Mouse (Mus musculus) cerebellum, postnatal 10 days (tissue): ENCODE data around the gene 1700012B07Rik.

Source experiments
- DNase-seq, 2 experiments: peaks; one replicate each; pipeline ENCODE4 v3.0.0; 2021; ENCODE audit warnings: mixed read lengths in 2 of 2

1700012B07Rik gene

DNA sequence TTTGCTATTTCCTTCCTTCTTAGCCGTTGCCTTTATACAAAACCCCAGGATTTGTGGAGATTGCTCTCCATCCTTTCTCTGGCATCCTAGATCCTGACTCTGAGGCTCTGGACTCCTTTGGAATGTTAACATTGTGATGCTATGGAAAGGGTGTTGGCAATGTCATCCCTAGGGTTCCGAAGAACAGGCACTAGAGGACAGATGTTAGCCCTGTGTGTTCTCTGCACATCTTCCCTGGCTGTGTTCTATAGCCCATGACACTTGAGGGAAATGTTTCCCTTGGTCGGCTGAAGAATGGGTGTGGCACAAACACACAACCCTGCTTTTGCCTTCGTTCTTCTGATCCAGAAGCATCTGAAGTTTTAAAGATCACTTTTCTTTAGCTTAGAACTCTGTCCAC, at the start of gene 1700012B07Rik:
Gene 1700012B07Rik, minus strand, starts transcription at position 101 of the 400 bp plus-strand sequence.
- no peak for DNase-seq

DNA sequence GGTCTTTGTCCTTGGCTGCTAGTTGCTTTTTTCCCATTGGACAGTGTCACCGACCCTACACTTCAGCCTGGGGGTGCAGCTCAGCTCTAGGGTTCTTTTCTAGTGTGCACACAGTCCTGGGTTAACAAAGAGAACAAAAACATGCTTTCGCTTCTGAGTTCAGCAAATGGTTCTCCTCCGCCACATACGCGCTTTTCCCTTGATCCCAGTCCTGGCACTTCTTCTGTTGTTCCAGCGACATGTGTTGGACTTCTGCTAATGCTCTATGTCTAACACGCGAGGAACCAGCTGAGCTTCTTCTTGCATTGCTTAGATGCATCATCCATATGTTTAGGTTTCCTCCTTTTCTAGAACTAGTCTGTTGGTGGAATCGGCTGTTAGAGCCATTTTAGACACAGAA, 48.9 kb upstream of the 1700012B07Rik start:
- DNase-seq, result no peak

DNA sequence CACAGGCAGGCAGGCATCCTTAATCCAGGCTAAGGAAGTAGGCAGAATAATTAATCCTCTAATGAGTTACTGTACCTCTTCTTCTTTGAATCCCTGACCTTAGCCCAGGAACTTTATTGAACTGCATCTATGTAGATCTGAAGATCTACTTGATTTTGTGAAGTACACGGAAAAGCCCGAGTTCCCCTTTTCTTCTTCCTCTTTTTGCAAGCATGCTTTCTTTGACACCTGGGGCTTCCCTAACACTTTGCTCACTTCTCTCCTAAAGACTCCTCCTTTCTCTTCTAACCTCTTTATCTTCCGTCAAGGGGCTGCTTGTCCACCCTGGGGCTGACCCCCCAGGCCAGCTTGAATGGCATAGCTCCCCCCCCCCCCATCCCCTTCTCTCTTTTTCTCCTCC, 48.0 kb upstream of the 1700012B07Rik start:
- DNase-seq, result no peak

DNA sequence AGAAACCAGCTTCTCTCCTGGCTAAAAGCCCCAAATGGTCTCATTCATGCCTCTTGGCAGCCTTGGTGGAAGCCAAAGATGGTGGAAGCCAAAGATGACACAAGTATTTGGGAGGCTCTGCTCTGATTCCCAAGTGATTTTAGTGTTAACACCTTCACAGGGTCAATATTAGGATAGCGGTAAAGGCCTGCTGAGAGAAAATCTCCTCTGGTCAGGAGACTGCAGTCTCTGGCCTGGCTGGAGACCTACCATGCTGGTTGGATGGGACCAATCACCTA, 47.6 kb upstream of the 1700012B07Rik start:
- DNase-seq, result no peak

DNA sequence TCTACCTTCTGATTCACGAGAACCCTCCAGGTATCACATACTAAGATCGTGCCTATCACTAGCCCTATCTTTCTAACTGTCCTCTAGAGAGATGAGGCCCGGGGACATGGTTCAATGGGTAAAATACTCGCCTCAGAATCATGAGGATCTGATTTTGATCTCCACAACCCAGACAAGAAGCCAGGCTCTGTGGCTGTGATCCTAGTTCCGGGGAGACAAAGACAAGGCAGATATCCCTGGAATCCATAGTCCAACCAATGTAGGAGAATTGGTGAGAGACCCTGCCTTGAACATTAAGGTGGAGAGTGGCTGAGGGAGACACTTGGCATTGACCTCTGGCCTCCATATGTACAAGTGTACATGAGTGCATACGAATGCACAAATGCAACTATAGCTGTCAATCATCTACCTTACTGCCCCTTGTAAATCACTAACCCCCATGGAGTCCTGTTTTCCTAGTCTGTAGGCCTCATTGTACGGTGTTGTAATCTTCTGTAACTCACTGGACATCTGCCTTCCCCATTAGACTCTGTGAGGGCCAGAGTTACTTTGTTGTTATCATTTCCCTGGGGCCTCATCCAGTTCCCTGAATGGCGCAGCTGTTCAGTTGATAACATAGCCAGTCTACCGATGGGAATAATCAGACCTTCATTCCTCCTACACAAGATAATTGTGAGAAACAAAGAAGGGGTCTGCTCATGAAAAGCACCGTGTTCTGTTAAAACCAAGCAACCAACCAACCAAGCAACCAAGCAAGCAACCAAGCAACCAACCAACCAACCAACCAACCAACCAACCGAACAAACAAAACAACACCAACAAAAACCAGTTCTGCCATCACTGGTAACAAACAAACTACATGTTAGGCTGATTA, 47.0 kb upstream of the 1700012B07Rik start:
- DNase-seq, result no peak

DNA sequence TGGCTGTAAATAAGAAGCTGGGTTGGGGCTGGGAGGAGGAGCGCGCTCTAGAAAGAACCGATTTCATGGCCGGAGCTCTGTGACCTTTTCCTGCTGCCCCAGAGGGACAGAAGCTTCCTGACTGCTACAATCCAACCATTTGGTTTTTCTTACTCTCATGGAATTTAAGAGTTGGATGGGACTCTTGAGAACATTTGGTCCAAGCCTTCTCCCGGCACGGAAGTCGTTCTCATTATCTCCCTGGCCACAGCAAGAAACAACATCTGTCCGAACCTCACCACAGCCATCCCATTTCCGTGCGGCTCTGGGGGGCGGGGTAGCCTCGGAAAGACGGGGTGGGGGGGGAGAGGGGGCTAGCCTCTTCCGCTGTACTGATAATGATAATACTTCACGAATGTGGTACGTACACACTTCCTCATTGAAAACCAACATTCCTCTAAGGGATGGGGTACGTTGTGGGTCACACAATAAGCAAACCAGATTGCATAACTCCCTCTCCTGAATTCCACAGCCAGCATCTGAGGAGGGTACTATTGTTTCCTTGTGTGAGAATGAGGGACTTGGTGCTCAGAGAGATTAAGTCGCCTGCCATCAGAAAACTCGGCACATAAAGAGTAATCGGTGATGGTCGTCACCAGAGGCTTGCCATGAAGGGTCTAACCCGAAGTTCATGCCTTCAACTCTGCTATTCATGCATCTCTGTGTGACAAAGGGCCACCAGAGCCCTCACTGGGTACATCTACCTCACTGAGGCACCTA, 46.2 kb upstream of the 1700012B07Rik start:
- DNase-seq, result no peak

DNA sequence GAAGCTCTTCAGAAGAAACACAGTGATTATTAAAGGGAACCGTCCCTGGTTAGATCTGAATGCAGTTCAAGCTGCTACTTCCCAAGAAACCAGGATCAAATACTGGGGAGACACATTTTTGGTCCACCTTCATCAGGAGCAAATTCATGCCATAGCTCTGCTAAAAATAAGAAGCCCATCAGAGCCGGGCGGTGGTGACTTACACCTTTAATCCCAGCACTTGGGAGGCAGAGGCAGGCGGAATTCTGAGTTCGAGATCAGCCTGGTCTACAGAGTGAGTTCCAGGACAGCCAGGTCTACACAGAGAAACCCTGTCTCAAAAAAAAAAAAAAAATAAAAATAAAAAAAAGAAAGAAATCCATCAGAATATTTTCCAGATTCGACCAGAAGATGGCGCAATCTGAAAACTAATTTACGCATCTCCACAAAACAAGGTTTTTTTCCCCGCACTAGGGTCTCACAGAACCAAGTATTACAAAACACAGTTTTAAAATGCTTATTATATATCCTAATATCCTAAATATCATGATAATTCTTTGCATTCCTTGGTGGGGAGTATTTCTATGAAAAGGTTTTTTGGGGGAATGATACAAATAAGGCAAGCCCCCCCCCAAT, 45.4 kb upstream of the 1700012B07Rik start:
- peak; percentile 63 to 79 for DNase-seq

DNA sequence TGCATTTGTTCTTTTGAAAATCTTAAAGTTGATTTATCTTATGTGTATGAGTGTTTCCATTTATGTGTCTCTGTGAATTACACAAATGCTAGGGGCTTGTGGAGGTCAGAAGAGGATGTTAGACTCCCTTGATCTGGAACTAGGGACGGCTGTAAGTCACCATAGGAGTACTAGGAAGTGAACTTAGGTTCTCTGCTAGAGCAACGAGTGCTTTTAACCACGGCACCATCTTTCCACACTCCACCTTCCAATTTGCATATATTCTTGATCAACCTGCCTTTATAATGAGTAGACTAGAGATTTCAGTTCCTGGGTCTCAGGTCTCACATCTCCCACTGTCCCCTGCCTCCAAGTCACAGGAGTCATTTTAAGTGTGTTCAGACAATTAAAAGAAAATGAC, 44.8 kb upstream of the 1700012B07Rik start:
- no peak for DNase-seq

DNA sequence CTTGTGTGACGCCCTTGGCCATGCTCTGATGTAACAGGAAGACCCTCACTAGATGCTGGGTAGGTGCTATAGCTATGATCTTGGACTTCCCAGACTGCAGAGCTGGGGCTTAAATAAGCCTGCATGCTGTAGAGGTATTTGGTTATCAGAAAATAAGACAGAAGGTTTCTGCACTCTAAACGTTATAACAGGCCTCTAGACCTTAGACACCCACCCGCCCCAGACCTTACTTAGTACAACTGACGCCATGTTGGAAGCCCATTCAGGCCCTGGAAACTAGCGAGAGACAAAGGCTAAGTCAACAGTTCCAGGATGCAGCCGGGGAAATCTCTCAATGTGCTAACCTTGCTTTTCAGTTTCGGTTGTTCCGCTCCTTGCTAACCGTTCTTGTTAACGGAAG, 44.2 kb upstream of the 1700012B07Rik start:
- no peak for DNase-seq

DNA sequence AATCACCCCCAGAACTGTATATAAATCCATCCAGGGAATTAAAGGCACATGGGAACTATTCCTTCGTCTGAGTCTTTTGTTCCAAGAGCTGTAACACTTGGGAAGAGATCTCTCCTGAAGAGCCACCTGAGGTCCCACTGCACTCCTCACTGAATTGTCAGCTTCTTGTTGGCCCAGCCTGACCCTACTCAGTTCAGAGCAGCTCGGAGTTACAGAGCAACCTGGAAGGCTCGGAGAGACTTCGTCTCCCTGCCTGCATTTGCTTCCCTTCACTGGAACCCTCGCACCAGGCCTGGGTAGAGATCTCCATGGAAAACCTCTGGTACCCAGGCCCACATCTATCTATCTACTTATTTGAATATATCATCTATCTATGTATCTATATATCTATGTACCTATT, 40.0 kb upstream of the 1700012B07Rik start:
- DNase-seq, result no peak

DNA sequence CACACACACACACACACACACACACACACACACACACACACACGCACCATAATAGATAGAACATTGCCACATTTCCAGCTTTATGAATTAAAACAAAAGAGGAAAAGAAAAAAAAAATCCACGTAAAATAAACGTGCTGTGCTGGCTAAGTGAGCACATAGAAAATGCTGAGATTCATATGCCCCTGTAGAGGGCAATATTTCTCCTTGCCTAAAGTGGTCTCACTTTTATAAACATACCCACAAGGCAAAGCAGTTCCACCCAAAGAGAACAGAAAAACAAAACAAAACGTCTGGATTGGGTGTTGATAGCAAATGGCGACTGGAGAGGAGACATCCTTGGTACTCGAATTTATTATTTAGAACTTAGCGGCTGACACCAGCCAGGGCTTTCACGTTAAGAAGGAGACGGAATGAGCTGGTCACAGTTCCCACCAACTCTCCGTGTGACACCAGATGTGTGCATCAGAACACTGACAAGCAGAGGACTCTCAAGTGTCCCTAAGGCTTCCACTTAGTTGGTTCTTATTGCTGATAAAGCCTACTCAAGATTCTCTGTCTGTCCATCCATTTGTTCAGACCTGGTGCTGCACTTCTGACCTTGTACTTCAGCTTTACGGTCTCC, 38.8 kb upstream of the 1700012B07Rik start:
- DNase-seq, result no peak

DNA sequence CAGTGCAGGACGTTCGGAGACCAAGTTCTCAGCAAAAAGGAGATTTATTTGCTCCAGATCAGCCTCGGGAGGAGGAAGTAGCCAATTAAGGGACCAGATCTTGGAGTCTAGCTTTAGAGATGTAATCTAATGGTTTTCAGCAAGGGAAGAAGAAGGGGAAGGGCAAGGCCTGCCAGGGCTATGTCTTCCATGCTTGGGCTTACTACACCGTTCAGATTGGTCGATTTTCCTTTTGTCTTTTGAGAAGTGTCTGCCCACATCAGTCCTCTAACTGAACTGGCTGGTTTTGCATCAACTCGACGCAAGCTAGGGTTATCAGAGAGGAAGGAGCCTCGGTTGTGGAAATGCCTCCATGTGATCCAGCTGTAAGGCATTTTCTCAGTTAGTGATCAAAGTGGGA, 37.7 kb upstream of the 1700012B07Rik start:
- DNase-seq, result no peak

DNA sequence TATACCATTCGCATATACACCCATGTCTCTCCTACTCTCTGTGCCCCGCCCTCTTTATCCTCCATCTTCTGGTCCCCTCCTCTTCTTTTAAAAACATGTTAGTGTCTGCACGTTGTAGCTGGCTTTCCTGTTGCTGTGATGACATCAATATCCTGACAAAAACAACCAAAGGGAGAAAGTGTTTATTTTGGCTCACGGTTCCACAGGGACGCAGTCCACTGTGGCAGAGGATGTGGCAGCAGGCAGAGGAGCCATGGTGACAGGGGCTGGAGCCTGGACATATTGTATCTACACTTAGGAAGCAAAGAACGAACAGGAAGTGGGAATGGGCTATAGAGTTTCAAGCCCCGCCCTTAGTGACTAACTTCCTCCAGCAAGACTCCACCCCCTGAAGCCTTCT, 36.1 kb upstream of the 1700012B07Rik start:
- no peak for DNase-seq

DNA sequence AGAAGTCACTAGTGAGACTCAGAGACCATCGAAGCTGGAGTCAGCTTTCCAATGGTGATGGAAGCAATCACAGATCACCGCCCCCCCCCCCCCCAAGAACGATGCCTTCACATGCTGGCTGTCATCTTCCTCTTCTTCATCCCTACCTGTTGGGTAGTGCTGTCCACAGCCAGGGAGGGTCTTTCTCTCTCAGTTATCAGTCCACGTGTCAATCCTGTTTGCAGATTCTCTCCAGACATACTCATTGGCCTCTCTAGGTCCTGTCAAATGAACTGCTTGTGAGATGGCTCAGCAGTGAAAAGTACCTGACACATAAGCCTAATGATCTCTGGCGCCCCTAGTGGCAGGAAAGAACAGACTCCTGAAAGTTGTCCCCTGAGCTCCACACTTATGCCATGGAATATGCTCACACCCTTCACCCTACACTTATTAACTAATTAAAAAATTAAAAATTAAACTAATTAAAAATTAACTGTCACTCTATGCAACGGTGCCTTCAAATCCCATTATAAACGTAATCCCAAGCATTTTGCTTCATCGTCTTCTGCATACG, 35.4 kb upstream of the 1700012B07Rik start:
- peak; percentile 77 to 82 for DNase-seq

DNA sequence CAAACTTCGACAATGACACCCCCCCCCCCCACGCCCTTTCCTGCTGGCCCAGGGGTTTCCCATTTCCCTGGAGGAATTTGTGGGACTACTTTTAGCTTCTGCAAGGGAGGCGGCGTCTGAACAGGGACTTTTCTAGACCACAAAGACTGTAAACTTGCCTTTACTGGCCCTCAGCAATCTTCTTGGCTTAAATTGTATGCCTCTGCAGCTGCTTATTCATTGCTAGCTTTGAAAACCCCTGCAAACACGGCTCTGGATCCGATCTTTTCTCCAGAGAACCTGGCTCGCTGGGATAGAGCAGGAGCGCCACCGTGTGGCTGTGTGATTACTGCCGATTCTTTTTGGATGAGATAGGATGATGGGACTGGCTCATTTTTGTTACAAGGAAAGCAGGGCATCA, 32.7 kb upstream of the 1700012B07Rik start:
- peak; percentile 94 to 96 for DNase-seq

DNA sequence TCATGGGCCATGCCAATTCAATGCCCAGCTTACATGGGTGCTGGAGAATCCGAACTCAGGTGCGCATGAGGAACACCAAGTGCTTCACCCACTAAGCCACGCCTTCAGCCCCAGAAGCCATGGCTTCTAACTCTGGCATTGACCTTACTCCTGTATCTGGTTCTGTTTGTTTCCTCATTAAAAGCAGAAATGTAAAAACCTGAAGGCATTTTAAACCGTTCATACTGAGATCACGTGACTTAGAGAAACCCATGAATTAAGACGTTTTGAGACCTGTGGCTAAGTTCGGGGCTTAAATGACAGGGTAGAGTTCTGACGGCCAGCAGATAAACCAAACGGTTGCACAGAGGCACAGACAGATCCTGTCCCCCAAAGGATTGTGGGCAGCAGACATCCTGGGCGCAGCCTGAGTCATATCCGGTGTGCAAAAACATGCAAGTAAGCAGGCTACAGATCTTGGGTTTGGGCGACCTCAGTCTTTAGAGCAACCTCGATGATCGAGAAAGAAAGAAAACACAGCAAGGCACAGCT, 32.2 kb upstream of the 1700012B07Rik start:
- DNase-seq, result no peak

DNA sequence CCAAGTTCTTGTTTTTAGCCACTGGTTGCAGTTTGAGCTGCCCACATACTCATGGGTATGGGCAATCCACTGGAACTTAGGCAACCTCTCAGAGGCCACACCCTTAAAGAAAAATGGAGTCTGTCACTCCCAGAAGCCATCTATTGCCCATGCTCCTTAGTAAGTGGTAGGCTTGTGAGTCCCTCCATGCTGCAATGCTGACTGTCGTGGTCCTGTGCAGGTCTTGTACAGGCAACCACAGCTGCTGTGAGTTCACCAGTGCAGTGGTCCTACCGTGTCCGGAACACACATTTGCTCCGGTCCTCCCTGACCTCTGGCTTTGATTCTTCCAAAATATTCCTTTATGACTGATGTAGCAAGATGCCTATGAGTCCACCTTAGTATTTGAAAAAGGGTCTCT, 31.6 kb upstream of the 1700012B07Rik start:
- no peak for DNase-seq

DNA sequence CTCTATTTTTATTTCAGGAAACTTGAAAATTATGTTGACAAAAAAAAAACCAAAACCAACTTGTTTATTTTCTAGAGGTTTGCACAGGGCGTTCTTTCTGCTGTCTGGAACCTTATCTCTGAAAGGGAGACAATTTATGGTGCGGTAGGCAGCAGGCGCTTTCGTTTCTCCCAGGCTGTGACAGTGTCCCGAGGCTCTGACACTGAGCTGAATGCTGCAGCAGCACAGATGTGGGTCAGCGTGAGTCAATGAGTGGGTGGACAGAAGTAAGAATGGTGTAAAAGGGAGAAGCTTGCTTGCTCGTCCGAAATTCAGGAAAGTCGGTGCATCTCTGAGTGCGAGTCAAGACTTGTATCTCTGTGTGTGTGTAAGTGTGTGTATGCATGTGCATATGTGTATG, 29.2 kb upstream of the 1700012B07Rik start:
- DNase-seq, result no peak

DNA sequence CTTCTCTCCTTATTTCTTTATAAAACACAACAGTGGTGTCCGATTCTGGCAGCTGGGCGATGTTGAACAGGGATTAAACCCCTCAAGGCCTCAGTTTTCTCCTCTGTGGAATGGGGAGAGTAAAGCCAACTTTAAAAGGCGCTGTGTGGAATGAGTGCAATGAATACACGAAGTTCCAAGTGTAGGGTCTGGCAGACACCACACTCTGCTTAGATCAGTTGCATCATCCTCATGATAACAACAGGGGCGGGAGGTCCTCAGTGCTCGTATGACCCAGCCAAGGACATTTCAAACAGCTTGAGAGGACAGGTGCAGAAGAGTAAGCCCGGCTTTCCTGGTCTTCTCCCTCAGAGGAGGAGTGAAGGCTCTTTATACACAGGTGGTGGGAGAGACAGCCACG, 26.2 kb upstream of the 1700012B07Rik start:
- DNase-seq, result no peak

DNA sequence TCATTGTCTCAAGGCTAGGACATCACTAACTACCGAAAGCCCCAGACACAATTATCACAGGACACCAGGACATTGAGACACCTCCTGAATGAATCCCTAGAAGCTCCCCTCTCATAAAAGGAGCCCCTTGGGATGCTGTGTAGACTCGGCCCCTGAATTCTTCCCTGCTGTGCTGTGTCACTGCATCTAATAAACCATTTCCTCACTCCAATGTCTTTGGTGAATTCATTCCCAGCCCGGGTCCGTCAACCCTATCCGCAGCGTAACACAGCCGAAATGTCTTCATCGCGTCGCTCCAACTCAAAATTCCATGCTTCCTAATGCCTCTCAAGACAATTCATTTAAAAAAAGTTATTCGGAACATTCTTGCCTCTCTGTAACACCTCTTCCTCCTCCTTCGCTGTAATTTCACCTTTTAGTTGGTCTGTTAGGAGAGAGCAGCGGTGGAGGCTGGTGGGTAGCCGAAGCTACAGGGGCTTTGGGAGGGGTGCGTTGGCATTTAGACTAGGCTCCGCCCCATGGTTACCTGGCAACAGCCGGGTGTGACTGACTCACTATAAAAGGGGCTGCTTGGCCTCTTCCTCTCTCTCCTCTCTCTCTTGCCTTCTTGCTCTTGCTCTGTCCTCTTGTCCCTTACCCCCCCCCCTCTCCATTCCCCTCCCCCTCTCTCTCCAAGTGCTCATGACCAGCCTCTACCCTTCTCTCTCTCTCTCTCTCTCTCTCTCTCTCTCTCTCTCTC, 25.6 kb upstream of the 1700012B07Rik start:
- peak; percentile 30 to 48 for DNase-seq

DNA sequence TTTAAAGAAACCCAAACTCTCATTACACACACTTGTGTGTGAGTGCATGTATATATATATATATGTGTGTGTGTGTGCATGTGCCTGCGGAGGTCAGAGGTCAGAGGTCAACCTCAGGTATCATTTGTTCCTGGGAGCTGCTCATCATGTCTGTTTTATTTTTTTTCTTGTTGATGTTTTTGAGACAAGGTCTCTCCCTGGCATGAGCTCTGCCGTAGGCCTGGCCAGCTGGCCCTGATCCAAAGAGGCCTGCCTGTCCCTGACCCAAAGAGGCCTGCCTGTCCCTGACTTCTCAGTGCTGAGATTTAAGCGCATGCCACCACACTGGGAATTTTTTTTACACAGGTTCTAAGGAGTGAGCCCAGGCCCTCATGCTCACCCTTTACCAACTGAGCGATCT, 24.1 kb upstream of the 1700012B07Rik start:
- peak; percentile 61 to 73 for DNase-seq

DNA sequence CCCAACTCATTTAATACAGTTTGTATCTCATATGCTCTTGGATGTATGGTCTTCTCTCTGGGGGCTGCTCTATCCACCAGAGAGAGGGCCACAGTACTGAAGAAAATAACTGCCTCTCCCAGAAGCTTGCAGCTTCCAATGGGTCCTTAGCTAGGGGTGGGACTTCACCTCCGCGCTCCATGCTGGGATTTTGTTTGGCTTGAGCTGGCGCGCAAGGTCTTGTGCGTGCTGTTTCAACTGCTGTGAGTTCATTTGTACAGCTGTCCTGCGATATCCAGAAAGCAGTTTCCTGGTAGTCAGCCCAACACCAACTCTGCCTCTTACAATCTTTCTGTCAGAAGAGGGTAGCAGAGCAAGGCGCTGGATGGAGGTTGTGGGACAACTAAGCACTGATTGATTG, 18.5 kb upstream of the 1700012B07Rik start:
- no peak for DNase-seq
